Mouse (Mus musculus): ENCODE measurements around the gene Gpr55.
"Not testable (repeated sequence)": the region's sequence is repeated elsewhere in the genome, so short reads cannot be mapped to it uniquely, and the experiment has no call there.

Gpr55 gene

GRCm38 (mm10) chr1:85960873-85961272 lies at the start of gene Gpr55:
TSS of gene Gpr55 (minus strand) at chr1:85961007.
- in situ Hi-C loops (cut with MboI), result no loop called here

DNA sequence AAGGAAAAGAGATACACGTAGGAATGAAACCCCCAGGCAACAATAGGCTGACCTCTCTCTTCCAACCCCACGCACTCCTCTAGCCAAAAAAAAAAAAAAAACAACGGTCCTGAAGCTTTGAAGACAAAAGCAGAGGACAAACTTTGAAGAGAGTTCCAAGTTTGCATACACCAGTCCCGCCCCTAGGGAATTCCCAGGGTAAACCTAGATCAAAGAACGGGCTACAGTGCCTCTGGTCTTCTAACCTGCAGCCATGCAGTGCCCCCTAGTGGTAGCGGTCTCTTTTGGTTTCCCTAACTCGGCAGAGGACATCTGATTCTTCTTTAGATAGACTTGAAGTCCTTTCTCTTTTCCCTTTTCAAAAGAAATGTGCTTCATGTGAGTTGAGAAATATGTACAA lies 47.0 kb upstream of the Gpr55 start:
- in situ Hi-C loops (cut with MboI), result loop anchor here (5.0 kb wide), 2 partner anchors 80 to 155 kb away; partner anchors contain the start of gene 4933407L21Rik

- in situ Hi-C loops (cut with MboI), result loop anchor here (5.0 kb wide), 2 partner anchors 79 to 154 kb away; partner anchors contain the start of gene 4933407L21Rik
Observed at GRCm38 (mm10) chr1:86006040-86006439, 45.2 kb upstream of the Gpr55 start.

DNA sequence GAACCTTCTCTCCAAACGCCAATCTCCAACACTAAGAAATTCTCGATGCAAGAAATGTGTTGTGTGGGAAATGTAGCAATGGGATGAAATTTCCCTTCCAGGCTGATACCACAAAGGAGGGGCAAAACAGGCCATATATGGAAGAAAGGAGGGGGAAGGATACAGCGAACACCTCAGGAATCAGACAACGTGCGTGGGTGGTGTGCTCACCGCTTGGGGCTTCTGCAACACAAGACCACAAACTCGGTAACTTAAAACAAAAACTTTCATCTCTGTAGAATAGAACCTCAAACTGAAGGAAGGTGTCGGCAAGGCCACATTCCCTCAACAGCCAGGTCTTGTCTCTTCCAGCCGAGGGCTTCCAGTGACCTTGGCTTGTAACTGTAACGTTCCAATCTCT lies 44.7 kb upstream of the Gpr55 start:
- in situ Hi-C loops (cut with MboI), result loop anchor here (5.0 kb wide), 2 partner anchors 78 to 153 kb away; partner anchors contain the start of gene 4933407L21Rik

- in situ Hi-C loops (cut with MboI), result no loop called here
Observed at GRCm38 (mm10) chr1:85999853-86000570, 39.2 kb upstream of the Gpr55 start.

DNA sequence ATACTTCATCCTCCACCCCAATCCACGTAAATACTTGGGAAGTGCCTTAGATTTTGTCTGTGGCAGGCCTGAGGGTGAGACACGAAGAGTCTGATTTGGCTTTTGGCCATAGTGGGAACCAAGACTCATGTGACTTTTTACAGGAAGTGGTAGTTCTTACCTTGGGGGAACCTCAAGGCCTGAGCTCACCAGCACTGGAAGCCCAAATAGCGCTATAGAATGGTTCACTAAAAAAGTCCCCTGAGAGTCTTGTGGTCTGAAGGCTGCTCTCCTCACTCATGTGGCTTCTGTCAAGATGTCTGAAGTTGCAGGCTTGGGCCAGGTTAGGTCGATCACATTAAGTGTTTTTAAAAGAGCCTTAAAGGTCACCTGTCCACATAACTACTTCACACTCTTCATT lies 37.2 kb upstream of the Gpr55 start:
- in situ Hi-C loops (cut with MboI), result no loop called here

GRCm38 (mm10) chr1:85997221-85997620 lies 36.4 kb upstream of the Gpr55 start:
- in situ Hi-C loops (cut with MboI), result no loop called here

DNA sequence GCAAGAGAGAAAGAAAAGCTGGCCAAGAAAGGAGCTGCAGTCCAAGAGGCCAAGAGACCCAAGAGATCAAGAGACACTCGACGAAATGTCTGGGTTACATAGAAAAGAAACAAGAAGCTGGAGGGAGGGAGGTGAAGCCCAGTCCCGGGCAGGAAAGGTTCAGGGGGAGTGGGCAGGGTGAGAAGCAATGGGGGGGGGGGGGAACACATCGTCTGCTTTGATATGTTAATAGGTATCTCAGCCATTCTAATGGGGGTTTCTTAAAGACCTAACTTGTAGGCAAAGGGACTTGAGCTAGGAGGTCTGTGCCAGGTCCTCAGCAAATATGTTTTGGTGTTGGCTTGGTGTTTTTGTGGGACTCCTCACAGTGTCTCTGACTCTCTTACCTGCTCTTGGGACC lies 32.7 kb upstream of the Gpr55 start:
- in situ Hi-C loops (cut with MboI), result no loop called here

- in situ Hi-C loops (cut with MboI), result no loop called here
Observed at GRCm38 (mm10) chr1:85992175-85992574, 31.4 kb upstream of the Gpr55 start.

DNA sequence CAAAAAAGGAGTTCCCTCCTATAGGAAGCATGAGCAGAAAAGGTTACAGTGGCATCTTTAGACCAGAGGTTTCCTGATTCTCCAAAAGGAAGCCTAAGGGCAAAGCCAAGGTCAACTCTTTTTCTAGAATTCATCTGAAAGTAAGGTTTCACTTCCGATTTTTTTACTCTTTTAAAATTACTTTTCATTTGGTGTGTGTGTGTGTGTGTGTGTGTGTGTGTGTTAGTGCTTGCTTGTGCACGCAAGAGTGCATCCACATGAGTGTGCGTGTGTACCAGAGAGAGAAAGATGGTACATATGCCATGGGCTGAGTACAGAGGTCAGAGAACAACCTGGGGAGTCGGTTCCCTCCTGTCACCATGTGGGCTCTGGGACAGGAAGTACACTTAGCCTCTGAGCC lies 28.1 kb upstream of the Gpr55 start:
- in situ Hi-C loops (cut with MboI), result not testable (repeated sequence)

GRCm38 (mm10) chr1:85988351-85988750 lies 27.5 kb upstream of the Gpr55 start:
- in situ Hi-C loops (cut with MboI), result no loop called here

DNA sequence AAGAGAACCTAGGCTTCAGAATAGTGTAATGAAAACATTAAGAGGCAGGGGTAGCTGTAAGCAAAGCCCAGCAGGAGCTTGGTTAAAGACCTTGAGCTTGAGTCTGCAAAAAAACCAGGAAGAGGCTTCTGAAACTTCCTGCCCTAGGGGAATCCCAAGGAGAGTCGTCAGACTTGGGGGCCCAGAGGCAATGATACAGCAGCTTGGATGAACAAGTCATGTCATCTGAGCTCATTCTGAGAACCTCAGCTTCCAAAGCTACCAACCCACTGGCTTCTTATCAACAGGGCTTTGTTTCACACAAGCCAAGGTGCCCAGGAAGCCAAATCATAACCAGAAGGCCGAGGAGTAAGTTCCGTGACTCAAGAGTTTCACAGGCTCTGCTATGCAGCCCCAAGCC lies 25.0 kb upstream of the Gpr55 start:
- in situ Hi-C loops (cut with MboI), result no loop called here

DNA sequence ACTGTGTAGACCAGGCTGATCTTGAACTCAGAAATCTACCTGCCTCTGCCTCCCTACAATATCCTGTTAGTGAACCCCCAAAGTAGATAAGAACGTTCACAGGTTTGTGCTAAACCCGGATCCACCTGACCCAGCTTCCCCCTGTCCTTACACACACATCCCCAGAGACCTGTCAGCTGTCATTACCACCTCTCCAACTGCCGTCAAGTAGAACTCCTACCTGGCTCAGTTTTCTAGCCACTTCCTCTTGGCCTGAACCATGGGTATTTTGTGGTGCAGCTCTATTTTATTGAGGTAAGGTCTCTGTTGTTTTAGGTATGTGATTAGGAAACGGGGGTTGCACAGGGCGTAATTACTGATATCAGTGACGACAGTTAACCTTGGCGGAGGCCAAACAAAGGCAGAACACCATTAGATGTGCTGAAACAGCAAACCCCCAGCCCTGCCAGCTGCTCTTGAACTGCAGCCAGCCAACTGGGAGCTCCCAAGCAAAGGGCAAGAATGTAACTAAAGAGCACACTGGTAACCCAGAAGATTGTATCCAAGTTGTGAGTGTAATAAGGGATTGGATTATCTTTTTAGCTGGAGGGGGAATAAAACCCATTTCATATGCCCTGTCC lies 21.0 kb upstream of the Gpr55 start:
- in situ Hi-C loops (cut with MboI), result no loop called here

- in situ Hi-C loops (cut with MboI), result no loop called here
Observed at GRCm38 (mm10) chr1:85977709-85978108, 16.9 kb upstream of the Gpr55 start.

- in situ Hi-C loops (cut with MboI), result no loop called here
Observed at GRCm38 (mm10) chr1:85973468-85973877, 12.7 kb upstream of the Gpr55 start.

GRCm38 (mm10) chr1:85972341-85972740 lies 11.5 kb upstream of the Gpr55 start:
- in situ Hi-C loops (cut with MboI), result no loop called here

- in situ Hi-C loops (cut with MboI), result no loop called here
Observed at GRCm38 (mm10) chr1:85971070-85971469, 10.3 kb upstream of the Gpr55 start.

DNA sequence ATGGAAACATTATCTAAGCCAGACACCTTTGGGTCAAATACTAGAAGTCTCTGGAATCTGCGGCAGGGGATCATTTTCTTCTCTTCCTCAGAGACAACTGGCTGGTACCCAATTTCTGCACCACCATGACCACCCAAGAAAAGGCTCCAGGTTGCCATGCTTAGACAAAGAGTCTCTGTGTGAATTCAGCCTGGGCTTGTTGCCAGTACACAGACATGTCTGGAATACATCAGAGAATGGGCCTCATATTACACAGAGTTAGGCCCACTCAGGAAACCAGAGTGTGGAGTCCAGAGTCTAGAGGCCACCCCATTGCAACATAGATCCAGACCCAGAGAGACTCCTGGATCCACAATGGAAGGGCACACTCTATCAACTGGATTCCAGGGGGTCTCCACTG lies 8.7 kb upstream of the Gpr55 start:
- in situ Hi-C loops (cut with MboI), result no loop called here

DNA sequence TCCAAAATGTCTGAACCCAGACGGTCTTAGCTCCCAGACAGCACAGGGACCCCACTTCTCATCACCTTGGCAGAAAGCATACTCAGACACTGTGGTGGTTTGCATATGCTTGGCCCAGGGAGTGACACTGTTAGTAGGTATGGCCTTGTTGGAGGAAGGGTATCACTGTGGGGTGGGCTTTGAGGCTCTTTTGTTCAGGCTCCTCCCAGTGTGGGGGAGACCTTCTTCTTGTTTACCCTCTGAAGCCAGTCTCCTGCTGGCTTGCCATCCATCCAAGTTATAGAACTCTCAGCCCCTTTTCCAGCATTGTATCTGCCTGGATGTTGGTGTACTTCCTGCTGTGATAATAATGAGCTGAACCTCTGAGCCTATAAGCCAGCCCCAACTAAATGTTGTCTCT lies 8.3 kb upstream of the Gpr55 start:
- in situ Hi-C loops (cut with MboI), result no loop called here

- in situ Hi-C loops (cut with MboI), result no loop called here
Observed at GRCm38 (mm10) chr1:85965856-85966255, 5.0 kb upstream of the Gpr55 start.

DNA sequence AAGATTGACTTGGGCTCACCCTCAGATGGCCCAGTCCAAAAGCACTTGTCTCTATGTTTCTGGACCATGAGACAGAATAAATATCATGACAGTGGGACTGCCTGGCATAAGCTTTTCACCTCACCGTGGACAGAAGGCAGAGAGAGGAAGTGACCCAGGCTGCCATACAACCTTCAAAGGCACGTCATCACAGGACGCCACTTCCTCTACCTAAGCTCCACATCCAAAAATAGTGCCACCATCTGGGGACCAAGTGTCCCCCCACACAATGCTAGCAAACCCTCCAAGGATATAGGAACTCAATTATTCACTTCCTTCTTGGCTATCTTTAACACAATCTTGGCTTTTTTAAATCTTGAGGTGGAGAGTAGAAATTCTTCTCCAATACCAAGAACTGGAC lies 1.3 kb upstream of the Gpr55 start:
- in situ Hi-C loops (cut with MboI), result no loop called here

DNA sequence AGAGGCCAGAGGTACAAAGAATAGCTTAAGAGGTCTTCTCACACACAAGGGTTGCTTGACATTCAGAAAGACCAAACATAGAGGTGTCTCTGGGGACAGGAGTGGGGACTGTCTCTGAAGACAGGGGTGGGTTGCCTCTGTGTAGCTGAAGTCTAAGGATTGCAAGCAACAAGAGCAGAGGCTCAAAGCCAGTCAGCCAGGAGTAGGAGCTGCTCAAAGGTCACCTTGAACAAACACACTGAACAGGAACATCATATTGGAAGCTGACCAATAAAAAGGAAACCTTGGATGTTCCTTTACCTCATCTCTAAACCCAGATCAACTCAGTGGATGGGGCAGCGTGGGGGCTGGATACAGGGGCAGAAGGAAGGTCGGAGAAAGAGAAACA lies 924 bp downstream of the Gpr55 start:
- in situ Hi-C loops (cut with MboI), result no loop called here

- in situ Hi-C loops (cut with MboI), result no loop called here
Observed at GRCm38 (mm10) chr1:85959129-85959888, 1.5 kb downstream of the Gpr55 start.

All from mature B cell (primary cell).